Mouse (Mus musculus): Measurements from ENCODE around the gene Plppr2. TPM values are rescaled to one million over a fixed set of nuclear protein-coding genes. Genes with fewer than 3 reads are reported as not detected.

Plppr2 gene
- polyA plus RNA-seq, 1 experiment from 2014 or later, result 9.5 TPM

Other genes starting within 250 kb of the Plppr2 start
- 51.6 and 55.9 TPM in 2 replicates for gene Ldlr, start 213.6 kb upstream of the Plppr2 start, polyA plus RNA-seq (2016; fragmentation: Nextera tagmentation; extraction: Ambion mirVana)
- gene Spc24, start 176.7 kb upstream of the Plppr2 start, polyA plus RNA-seq (2016; fragmentation: Nextera tagmentation; extraction: Ambion mirVana), result 187 TPM in 2 replicates
- gene Kank2, start 138.3 kb upstream of the Plppr2 start, polyA plus RNA-seq (2016; fragmentation: Nextera tagmentation; extraction: Ambion mirVana), result 15.3 and 17.8 TPM in 2 replicates
- 0.48 and 0.52 TPM in 2 replicates for gene Angptl8, start 101.5 kb upstream of the Plppr2 start, polyA plus RNA-seq (2016; fragmentation: Nextera tagmentation; extraction: Ambion mirVana)
- 27.2 and 28.0 TPM in 2 replicates for gene Dock6, start 84.4 kb upstream of the Plppr2 start, polyA plus RNA-seq (2016; fragmentation: Nextera tagmentation; extraction: Ambion mirVana)
- gene Rab3d, start 18.8 kb upstream of the Plppr2 start, polyA plus RNA-seq (2016; fragmentation: Nextera tagmentation; extraction: Ambion mirVana), result 5.4 and 6.9 TPM in 2 replicates
- 3.3 and 3.5 TPM in 2 replicates for gene Ccdc159, start 9.6 kb upstream of the Plppr2 start, polyA plus RNA-seq (2016; fragmentation: Nextera tagmentation; extraction: Ambion mirVana)
- gene Tmem205, start 9.5 kb upstream of the Plppr2 start, polyA plus RNA-seq (2016; fragmentation: Nextera tagmentation; extraction: Ambion mirVana), result 31.1 and 33.1 TPM in 2 replicates
- gene Swsap1, start 18.7 kb downstream of the Plppr2 start, polyA plus RNA-seq (2016; fragmentation: Nextera tagmentation; extraction: Ambion mirVana), result 7.1 and 8.0 TPM in 2 replicates
- gene Epor, start 26.5 kb downstream of the Plppr2 start, polyA plus RNA-seq (2016; fragmentation: Nextera tagmentation; extraction: Ambion mirVana), result 7.9 and 8.6 TPM in 2 replicates
- gene Rgl3, start 52.4 kb downstream of the Plppr2 start, polyA plus RNA-seq (2016; fragmentation: Nextera tagmentation; extraction: Ambion mirVana), result 4.0 and 5.6 TPM in 2 replicates
- gene Ccdc151, start 65.6 kb downstream of the Plppr2 start, polyA plus RNA-seq (2016; fragmentation: Nextera tagmentation; extraction: Ambion mirVana), result 3.8 and 4.0 TPM in 2 replicates
- gene Prkcsh, start 65.8 kb downstream of the Plppr2 start, polyA plus RNA-seq (2016; fragmentation: Nextera tagmentation; extraction: Ambion mirVana), result 107 and 115 TPM in 2 replicates
- gene Elavl3, start 115.0 kb downstream of the Plppr2 start, polyA plus RNA-seq (2016; fragmentation: Nextera tagmentation; extraction: Ambion mirVana), result 8.2 and 10.1 TPM in 2 replicates
- gene Gm49318, start 134.2 kb downstream of the Plppr2 start, polyA plus RNA-seq (2016; fragmentation: Nextera tagmentation; extraction: Ambion mirVana), result not detected in 2 replicates
- gene Zfp653, start 134.3 kb downstream of the Plppr2 start, polyA plus RNA-seq (2016; fragmentation: Nextera tagmentation; extraction: Ambion mirVana), result 9.1 and 10.2 TPM in 2 replicates
- gene Ecsit, start 148.4 kb downstream of the Plppr2 start, polyA plus RNA-seq (2016; fragmentation: Nextera tagmentation; extraction: Ambion mirVana), result 38.6 and 41.7 TPM in 2 replicates
- gene Cnn1, start 162.2 kb downstream of the Plppr2 start, polyA plus RNA-seq (2016; fragmentation: Nextera tagmentation; extraction: Ambion mirVana), result 1.3 and 3.1 TPM in 2 replicates
- 241 and 245 TPM in 2 replicates for gene Elof1, start 180.1 kb downstream of the Plppr2 start, polyA plus RNA-seq (2016; fragmentation: Nextera tagmentation; extraction: Ambion mirVana)
- 16.6 and 17.5 TPM in 2 replicates for gene Acp5, start 198.7 kb downstream of the Plppr2 start, polyA plus RNA-seq (2016; fragmentation: Nextera tagmentation; extraction: Ambion mirVana)
- gene Pigyl, start 219.8 kb downstream of the Plppr2 start, polyA plus RNA-seq (2016; fragmentation: Nextera tagmentation; extraction: Ambion mirVana), result 45.1 and 48.2 TPM in 2 replicates